27 mouse cellular contexts compared by ENCODE assay signal in the genomic region with DNA sequence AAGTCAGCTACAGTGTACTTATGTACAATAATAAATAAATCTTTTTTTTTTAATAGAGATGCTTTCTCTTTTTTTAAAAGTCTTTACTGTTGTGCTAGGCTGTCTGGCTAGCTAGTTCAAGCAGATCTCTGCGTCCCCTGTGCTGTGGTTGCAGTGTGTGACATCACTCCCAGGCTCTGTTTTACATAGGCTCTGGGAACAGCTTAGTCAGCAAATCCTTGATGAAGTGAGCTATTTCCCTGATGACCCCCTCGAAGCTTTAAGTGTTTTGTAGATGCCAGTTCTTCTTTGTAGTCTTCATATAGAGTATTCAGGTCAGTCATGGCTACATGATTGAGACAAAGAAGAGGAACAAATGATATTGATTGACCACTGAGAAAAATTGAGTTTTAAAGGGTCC. TPM values are rescaled to one million over a fixed set of nuclear protein-coding genes. Genes with fewer than 3 reads are reported as not detected.
"Had no signal": no experiment of that assay in that cellular context is flagged by ENCODE, and none has a peak within 500 bp of the region (broad histone marks: within the 10 kb centered on the region; RNA-seq: fewer than 3 reads in every experiment).

No protein-coding gene starts in this region.

- H3K4me3 ChIP-seq: midbrain, embryonic 10.5 days; midbrain, embryonic 12.5 days; neural tube, embryonic 12.5 days; stomach, embryonic 15.5 days had no signal

- DNase-seq: lung, adult 18-20 months; lung, embryonic 14.5 days; lung, postnatal 10 days; lung, postnatal 4 days; midbrain, embryonic 14.5 days; retina, postnatal 1 day; right cerebral cortex, adult 18-20 months; right cerebral cortex, postnatal 25 days; right cerebral cortex, postnatal 4 days; spleen, adult 18-20 months; thymus, adult 2 months; thymus, postnatal 25 days; thymus, postnatal 4 days had no signal

- H3K9ac ChIP-seq: lung, embryonic 14.5 days; midbrain, embryonic 12.5 days; neural tube, embryonic 12.5 days; stomach, embryonic 15.5 days had no signal

- H3K27ac ChIP-seq: midbrain, embryonic 10.5 days; midbrain, embryonic 12.5 days; neural tube, embryonic 12.5 days; stomach, embryonic 15.5 days; stomach, postnatal 0 days had no signal

- H3K4me2 ChIP-seq: lung, embryonic 14.5 days; midbrain, embryonic 12.5 days; neural tube, embryonic 12.5 days; stomach, embryonic 15.5 days had no signal

- H3K4me1 ChIP-seq: neural tube, embryonic 12.5 days; stomach, embryonic 15.5 days had no signal

- H3K27me3 ChIP-seq: midbrain, embryonic 12.5 days; neural tube, embryonic 12.5 days; stomach, embryonic 15.5 days had no signal

- H3K9me3 ChIP-seq: midbrain, embryonic 10.5 days; midbrain, embryonic 12.5 days; neural tube, embryonic 12.5 days; stomach, embryonic 15.5 days had no signal

- ATAC-seq: midbrain, embryonic 16.5 days had no signal

RNA-seq across cellular contexts. Expression of a gene that starts 55.8 kb away (rescaled TPM):
- total RNA-seq: megakaryocyte, adult 5-6 weeks; megakaryocyte-erythroid progenitor cell, adult 5-6 weeks; neutrophil, adult 5-6 weeks had no signal
- polyA plus RNA-seq: liver, embryonic 16.5 days; lung, embryonic 14.5 days; lung, embryonic 16.5 days; midbrain, embryonic 10.5 days; midbrain, embryonic 12.5 days; midbrain, embryonic 14.5 days; midbrain, embryonic 16.5 days; neural tube, embryonic 12.5 days; neural tube, embryonic 14.5 days; small intestine, adult 2 months; stomach, embryonic 15.5 days; stomach, postnatal 0 days; thymus, adult 2 months; urinary bladder, adult 2 months had no signal
